Mouse (Mus musculus) telencephalon, adult 2 months (tissue): Measurements from ENCODE around the gene Sphk2.
"Not testable (repeated sequence)": the region's sequence is repeated elsewhere in the genome, so short reads cannot be mapped to it uniquely, and the experiment has no call there.

Experiments
- DNase-seq: peaks from one replicate; pipeline ENCODE4 v3.0.0-alpha.2; 2011; ENCODE audit warnings: low read depth, low spot score

The Sphk2 gene

DNA sequence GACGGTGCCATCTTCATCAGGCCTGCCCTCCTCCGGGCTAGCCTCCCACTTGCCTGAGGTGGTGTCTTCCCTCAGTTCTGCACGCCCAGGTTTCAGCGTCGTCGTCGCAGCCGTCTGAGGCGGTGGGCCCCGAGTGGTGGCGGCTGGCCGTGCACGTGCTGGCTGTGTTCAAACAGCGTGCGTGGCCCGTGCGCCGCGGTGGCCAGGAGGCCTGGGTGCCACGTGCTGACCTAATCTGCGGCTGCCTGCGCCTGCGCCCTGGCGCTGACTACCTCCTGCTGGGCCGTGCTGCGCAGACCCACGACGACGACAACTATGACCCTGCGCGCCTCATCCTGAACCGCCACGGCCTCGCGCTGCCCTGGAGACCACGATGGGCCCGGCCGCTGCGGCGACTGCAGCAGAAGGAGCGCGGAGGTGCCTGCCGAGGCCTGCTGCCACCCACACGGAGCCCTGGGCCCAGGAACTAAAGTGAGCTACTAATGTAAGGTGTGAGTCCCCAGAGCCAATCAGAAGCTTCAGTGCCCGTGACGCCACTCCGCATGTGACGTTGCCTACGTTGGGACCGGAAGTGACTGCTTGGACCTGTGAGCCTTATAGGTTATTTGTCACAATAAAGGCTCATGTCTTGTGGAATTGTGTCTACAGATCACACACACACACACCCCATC is 23.7 kb downstream of the Sphk2 start, which contains the start of gene Sec1:
Sec1 (minus strand) TSS at position 482 of the 671 bp plus-strand sequence.
- no peak for DNase-seq

DNA sequence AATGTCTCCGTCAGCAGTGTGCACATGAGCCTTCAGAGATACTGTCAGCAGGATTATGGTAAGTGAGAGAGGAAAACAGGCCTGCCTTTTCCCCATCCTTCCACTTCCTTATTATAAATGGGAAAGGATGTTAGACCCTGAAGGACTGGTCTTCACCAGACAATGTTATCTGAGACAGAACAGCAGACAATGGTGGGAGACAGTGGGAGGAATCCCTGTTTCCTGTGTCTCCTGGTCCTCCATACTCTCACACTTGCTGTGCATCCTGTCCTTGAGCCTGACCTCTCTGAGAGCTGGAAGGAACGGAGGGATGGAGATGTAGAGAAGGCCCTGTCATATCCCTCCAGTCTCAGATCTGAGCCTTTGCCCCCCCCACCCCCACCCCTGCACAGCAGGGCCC is 25.4 kb downstream of the Sphk2 start:
- no peak for DNase-seq

GRCm38 (mm10) chr7:45689800-45690199 is 28.0 kb downstream of the Sphk2 start:
- no peak for DNase-seq

DNA sequence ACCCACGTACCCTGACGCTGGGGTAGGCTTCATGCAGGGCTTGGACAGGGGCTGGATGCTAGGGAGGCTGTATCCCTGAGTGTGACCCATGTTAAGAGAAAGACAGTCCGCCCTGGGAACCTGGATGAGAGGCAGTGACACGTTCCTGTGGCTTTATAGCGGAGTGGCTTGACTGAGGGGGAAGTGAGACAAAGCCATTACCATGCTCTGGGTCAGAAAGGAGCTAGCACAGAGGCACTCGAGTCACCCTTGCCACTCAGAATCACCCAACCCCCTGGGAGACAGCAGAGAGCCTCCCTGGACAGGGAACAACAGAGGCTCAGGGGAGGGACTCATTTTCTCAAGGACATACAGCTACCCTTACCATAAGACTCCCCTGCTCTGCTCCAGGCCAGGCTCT is 28.7 kb downstream of the Sphk2 start:
- DNase-seq: no peak

DNA sequence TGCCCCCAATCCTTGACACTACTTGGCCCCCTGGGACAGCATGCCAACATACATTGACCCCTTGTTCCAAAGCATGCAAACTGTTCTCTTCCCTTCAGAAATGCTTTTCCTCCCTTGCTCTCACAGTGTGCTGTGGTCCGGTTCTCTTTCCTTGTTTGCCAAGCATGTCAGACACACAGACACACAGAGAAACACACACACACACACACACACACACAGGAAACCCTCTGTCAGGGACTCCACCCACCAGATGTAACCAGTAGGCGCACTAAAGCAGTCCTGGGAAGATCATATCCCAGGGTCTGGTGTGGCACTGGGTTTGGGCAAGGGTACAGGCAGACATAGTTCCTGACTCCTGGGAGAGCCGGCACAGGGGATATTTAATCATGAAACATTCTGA is 31.0 kb downstream of the Sphk2 start:
- DNase-seq: no peak

DNA sequence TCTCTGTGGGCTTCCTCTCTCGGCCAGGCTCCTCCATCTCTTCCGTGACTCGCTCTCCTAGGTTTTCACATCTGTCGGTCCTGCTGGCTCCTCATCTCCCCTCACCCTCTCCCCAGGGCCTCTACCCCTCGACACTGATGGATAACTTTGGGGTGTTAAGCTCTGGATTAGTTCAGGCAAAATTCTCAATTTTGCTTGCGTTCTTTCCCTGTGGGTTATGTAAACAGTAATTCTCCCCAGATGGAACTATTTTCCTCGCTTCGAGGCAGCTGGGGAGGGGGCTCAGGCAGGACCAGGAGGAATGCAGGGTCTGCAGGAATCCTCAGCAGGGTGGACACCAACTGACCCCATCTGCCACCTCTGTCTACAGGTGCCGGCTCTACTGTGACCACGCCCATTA is 32.0 kb downstream of the Sphk2 start:
- DNase-seq: no peak

DNA sequence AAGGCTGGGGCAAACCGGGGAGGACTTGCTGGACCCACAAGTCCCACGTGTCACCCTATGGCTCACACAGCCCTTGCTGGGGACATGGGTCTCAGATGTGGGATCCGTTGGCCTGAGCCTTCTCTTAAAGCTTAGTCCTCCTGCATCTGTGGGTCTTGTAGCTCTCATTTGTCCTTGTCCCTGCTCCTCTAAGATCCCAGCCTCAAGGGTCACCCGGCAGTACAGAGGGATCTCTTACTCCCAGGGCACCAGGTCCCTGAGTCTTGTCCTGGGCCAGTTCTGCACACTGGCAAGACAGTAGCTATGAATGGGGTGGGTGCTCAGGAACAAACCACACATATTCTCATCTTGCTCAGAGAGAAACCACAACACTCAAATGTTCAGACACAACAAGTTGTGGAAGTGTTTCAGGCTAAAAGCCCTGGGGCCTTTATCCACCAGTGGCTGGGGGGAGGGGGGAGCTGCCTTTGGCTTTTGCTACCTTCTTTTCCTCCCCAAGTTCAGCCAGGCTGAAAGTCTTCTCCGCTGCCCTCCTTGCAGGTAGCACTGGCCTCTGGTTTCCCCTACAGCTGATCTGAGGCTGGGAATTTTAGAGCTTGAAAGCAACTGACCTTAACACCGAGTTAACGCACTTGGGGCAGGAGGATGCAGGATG is 34.3 kb downstream of the Sphk2 start, which contains the start of gene Ntn5:
Ntn5 (plus strand) TSS at position 627 of the 655 bp plus-strand sequence.
- DNase-seq: no peak

- no peak for DNase-seq
These were observed 35.4 kb downstream of the Sphk2 start for GRCm38 (mm10) chr7:45682144-45683126.

- DNase-seq: no peak
These were observed 36.6 kb downstream of the Sphk2 start for GRCm38 (mm10) chr7:45681046-45681736.

GRCm38 (mm10) chr7:45679966-45680621 is 37.7 kb downstream of the Sphk2 start:
- DNase-seq: no peak

GRCm38 (mm10) chr7:45678513-45678912 is 39.3 kb downstream of the Sphk2 start:
- DNase-seq: no peak

DNA sequence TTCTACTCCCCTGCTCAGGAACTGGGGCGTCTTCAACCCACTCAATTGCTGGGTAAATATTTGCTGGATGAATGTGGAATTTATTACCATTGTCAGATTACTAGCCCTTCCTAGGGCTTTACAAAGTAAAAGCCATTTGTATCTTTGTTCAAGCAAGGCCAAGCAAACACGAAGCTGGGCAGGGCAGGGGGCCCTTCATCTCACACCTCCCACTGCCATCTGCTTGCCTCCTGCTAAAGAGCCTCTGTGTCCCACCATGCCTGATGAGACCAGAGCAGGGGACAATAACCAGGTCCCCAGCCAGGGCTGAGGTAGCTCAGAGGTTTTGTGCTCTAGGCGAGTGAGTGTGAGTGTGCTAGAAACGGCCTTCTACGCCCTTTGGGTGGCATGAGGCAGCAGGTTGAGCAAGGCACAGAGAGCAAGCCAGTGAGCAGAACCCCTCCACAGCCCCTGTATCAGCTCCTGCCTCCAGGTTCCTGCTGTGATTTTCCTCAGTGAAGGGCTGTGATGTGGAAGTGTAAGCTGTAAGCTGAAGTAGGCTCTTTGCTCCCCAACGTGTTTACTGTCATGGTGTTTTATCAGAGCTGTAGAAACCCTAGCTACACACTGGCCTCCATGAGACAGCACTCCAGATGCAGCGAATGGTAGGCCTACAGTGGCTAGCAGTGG is 40.0 kb downstream of the Sphk2 start:
- no peak for DNase-seq

DNA sequence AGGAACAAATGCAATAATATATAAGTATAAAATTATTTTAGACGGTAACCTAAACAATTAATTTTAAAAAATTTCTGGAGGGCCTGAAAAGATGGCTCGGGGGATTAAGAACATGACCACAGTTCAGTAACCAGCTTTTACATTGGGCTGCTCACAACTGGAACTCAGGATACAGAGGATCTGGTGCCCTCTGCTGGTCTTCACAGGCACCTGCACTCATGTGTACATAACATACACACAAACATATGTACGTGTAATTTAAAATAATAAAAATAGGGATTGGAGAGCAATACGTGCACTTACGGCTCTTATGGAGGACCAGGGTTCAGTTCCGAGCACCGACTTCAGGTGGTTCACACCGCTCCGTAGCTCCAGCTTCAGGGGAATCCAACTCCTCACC is 48.9 kb downstream of the Sphk2 start:
- no peak for DNase-seq

GRCm38 (mm10) chr7:45667761-45668160 is 50.0 kb downstream of the Sphk2 start:
- DNase-seq: no peak

- DNase-seq: no peak
These were observed 51.6 kb downstream of the Sphk2 start, which contains the start of gene Fut2 for GRCm38 (mm10) chr7:45666161-45666560. Fut2 (minus strand) TSS chr7:45666394.

GRCm38 (mm10) chr7:45665303-45666138 is 52.3 kb downstream of the Sphk2 start:
- no peak for DNase-seq

DNA sequence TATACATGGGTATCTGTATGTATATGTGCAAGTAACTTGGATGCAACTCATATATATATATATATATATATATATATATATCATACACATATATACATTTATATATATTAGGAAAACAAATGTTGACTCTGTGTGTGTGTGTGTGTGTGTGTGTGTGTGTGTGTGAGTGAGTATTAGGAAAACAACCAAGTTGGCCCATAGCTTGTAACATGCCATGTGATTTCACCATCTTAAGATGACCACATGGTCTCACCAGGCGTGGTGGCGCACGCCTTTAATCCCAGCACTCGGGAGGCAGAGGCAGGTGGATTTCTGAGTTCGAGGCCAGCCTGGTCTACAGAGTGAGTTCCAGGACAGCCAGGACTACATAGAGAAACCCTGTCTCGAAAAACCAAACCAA is 56.1 kb downstream of the Sphk2 start:
- not testable (repeated sequence) for DNase-seq

DNA sequence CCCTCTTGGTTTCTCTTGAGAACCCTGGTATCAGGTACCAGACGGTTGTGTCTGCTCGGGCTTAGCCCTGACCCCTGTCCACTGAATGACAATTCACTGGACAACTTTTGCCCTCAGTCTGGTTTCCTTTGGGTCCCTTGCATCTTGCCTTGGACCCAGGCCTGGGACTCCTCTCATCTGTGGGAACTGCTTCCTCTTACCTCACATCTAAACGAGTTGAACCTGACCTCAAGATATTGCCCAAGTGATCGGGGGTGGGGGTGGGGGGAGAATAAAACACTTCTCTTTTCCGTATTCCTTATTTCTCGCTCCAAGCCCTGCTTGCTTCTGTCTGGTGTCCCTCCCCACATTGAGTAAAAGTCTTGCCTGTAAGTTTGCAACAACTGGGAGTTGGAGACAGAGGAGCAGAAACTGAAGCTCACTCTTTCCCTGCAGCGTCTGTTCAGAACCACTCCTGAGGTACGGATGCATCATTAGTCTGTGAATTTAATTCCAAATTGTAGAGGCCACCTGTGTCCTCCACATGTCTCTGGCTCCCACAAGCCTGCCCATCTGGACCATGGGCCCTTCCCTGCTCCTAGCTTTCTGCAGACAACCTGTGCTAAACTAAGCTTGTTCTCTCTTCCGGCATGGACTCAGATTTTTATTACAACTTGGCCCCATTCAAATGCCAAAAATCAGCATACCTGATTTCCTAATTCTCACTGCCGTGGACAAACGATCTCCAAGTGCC is 56.9 kb downstream of the Sphk2 start:
- no peak for DNase-seq
